Mouse (Mus musculus): Measurements from ENCODE around the gene Cdkn2aip.

DNA sequence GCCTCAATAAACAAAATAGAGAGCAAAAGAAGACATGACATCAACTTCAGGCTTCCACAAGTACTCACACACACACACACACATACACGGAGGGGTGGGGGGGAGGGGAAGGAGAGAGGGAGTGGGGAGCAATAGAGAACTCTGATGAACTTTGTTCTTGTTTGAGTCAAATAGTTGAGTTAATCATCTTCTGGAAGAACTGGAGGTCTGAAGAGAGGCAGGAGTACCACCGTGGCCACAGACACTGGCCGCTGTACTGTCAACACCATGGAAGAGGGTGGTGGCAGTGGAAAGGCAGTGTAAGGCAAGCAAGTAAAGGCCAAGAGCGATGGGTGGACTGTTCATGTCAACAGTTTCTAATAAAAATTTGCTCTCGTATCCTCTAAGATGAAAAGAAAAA lies 54.3 kb downstream of the Cdkn2aip start:
- no peak for TF ChIP-seq POLR2A (IDR thresholded peaks at IDR 0.05; ENCODE audit: control insufficient read depth, low read depth, low read length)
- no peak for TF ChIP-seq CTCF (IDR thresholded peaks at IDR 0.05; ENCODE audit: control insufficient read depth, insufficient read depth, insufficient replicate concordance, low read depth, low read length)
